In the genomic region with DNA sequence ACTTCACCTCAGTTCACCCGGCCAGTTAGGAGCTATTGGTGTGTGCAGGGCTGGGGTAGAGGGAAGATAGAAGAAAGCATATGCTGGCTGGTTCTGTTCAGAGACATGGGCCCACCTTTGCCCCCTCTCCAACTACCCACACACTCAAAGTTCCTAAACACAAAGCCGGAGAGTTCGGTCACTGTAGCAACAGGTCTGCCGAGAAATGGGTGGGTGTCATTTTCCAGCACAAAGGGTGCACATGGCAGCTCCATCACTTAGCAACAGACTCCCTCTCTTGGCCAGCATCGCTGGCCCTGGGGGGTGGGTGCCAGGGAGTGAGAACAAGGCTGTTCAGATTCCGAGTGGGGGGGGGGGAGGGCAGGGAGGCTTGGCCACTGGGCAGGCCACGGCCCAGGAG, we compare ENCODE assay signal across 10 mouse cellular contexts. TPM values are rescaled to one million over a fixed set of nuclear protein-coding genes. Genes with fewer than 3 reads are reported as not detected.
A peak's percentile ranks its signal among the peaks of the same experiment; 100 is the strongest.
DNase-seq lines count a peak whose midpoint lies in the region; ATAC-seq lines count a peak whose summit lies in the region.
"Had no signal": no experiment of that assay in that cellular context is flagged by ENCODE, and none has a peak within 500 bp of the region (broad histone marks: within the 10 kb centered on the region; RNA-seq: fewer than 3 reads in every experiment).

No protein-coding gene starts in this region.

- H3K4me1 ChIP-seq in forebrain, embryonic 10.5 days = peaks cover 34% of the 10 kb centered on the region
- peaks cover 22% of the 10 kb centered on the region for H3K4me1 ChIP-seq in midbrain, embryonic 12.5 days

- H3K4me3 ChIP-seq in forebrain, embryonic 10.5 days = no peak overlapping the region
- H3K4me3 ChIP-seq in midbrain, embryonic 12.5 days = no peak overlapping the region

- 72% methylated on average over 7 of the region's 7 CpGs for WGBS in forebrain, embryonic 10.5 days
- 45% methylated on average over 7 of the region's 7 CpGs for WGBS in midbrain, embryonic 12.5 days

- H3K4me2 ChIP-seq in midbrain, embryonic 12.5 days (replicated peaks) = no peak overlapping the region

- peaks cover 28% of the 10 kb centered on the region for H3K36me3 ChIP-seq in forebrain, embryonic 10.5 days (replicated peaks)
- H3K36me3 ChIP-seq in midbrain, embryonic 12.5 days = peaks cover 25% of the 10 kb centered on the region

- H3K9me3 ChIP-seq in forebrain, embryonic 10.5 days = no peaks in the 10 kb centered on the region
- no peaks in the 10 kb centered on the region for H3K9me3 ChIP-seq in midbrain, embryonic 12.5 days

- peak; percentile 65 for DNase-seq in brain, adult 2 months (ENCODE audit: low read depth, low spot score)
- DNase-seq in forebrain, embryonic 10.5 days (ENCODE audit: extremely low spot score, low spot score) = no peak
- DNase-seq in layer of hippocampus, adult 18-20 months (ENCODE audit: low spot score in 2 of 2) = peak; percentile 52 to 78
- no peak for DNase-seq in heart, postnatal 4 days
- DNase-seq in spleen, postnatal 36 days (ENCODE audit: low spot score in 2 of 2) = no peak
- DNase-seq in kidney, adult 8-10 months = no peak
- DNase-seq: heart, adult 11 months; kidney, adult 11 months; thymus, postnatal 14 days had no signal

- H3K27me3 ChIP-seq in forebrain, embryonic 10.5 days (ENCODE audit: poor library complexity, severe bottlenecking) = no peaks in the 10 kb centered on the region
- H3K27me3 ChIP-seq in midbrain, embryonic 12.5 days = no peaks in the 10 kb centered on the region

- peak overlapping the region; percentile 69 for H3K27ac ChIP-seq in forebrain, embryonic 10.5 days
- H3K27ac ChIP-seq in midbrain, embryonic 12.5 days (replicated peaks) = peak overlapping the region; percentile 26

- ATAC-seq in midbrain, embryonic 12.5 days (ENCODE audit: low FRiP score, low read depth) = peak; percentile 28

- H3K9ac ChIP-seq in midbrain, embryonic 12.5 days (replicated peaks) = no peak overlapping the region

RNA-seq across cellular contexts. Expression of gene Gpr37l1, which starts 8.4 kb away (rescaled TPM):
- polyA plus RNA-seq in forebrain, embryonic 10.5 days (2016; fragmentation: Nextera tagmentation; extraction: Ambion mirVana) = not detected in 2 replicates
- total RNA-seq in layer of hippocampus, adult 18-20 months (2021) = 100 to 1,000 TPM; 195 to 208 TPM
- polyA plus RNA-seq in midbrain, embryonic 12.5 days (2016; fragmentation: Nextera tagmentation; extraction: Ambion mirVana) = not detected in 2 replicates
- total RNA-seq in heart, postnatal 4 days (2021) = under 1 TPM in 1 of 2 experiments, not detected in 1; 0.18 TPM

RNA-seq across cellular contexts. Expression of gene Arl8a, which starts 12.4 kb away (rescaled TPM):
- 37.6 and 39.2 TPM in 2 replicates for polyA plus RNA-seq in forebrain, embryonic 10.5 days (2016; fragmentation: Nextera tagmentation; extraction: Ambion mirVana)
- 100 to 1,000 TPM; 248 to 258 TPM for total RNA-seq in layer of hippocampus, adult 18-20 months (2021)
- 129 and 143 TPM in 2 replicates for polyA plus RNA-seq in midbrain, embryonic 12.5 days (2016; fragmentation: Nextera tagmentation; extraction: Ambion mirVana)
- 10 to 100 TPM; 33.5 to 36.8 TPM for total RNA-seq in heart, postnatal 4 days (2021)

RNA-seq across cellular contexts. Expression of gene Ptpn7, which starts 26.6 kb away (rescaled TPM):
- 1.9 and 2.3 TPM in 2 replicates for polyA plus RNA-seq in forebrain, embryonic 10.5 days (2016; fragmentation: Nextera tagmentation; extraction: Ambion mirVana)
- total RNA-seq in layer of hippocampus, adult 18-20 months (2021) = not detected
- polyA plus RNA-seq in midbrain, embryonic 12.5 days (2016; fragmentation: Nextera tagmentation; extraction: Ambion mirVana) = 0.58 and 1.1 TPM in 2 replicates
- total RNA-seq in heart, postnatal 4 days (2021) = under 1 TPM; 0.47 to 0.52 TPM

RNA-seq across cellular contexts. Expression of gene Lgr6, which starts 54.0 kb away (rescaled TPM):
- 0.07 and 0.14 TPM in 2 replicates for polyA plus RNA-seq in forebrain, embryonic 10.5 days (2016; fragmentation: Nextera tagmentation; extraction: Ambion mirVana)
- 1 to 10 TPM; 1.3 to 2.6 TPM for total RNA-seq in layer of hippocampus, adult 18-20 months (2021)
- polyA plus RNA-seq in midbrain, embryonic 12.5 days (2016; fragmentation: Nextera tagmentation; extraction: Ambion mirVana) = 0.27 and 0.66 TPM in 2 replicates
- total RNA-seq in heart, postnatal 4 days (2021) = 1 to 10 TPM; 8.6 to 9.4 TPM

Comparison
In these comparisons a context has a peak if more than half of its experiments do, and no peak if none do; other contexts are left out.
1. DNase-seq: peak in brain, adult 2 months (single experiment) and layer of hippocampus, adult 18-20 months (2 of 2); none in forebrain, embryonic 10.5 days (single experiment), heart, postnatal 4 days (single experiment), spleen, postnatal 36 days (0 of 2) and kidney, adult 8-10 months (0 of 2).
2. RNA of gene Gpr37l1, which starts 8.4 kb away (total RNA-seq): 195 to 208 TPM in layer of hippocampus, adult 18-20 months; 0.18 TPM in heart, postnatal 4 days; every median in the first group is over 100 times any median in the second.
3. RNA of gene Arl8a, which starts 12.4 kb away (total RNA-seq): 248 to 258 TPM in layer of hippocampus, adult 18-20 months; 33.5 to 36.8 TPM in heart, postnatal 4 days; every median in the first group is over 4 times any median in the second.